Mouse (Mus musculus): Measurements from ENCODE around the gene Ahnak.

- TF ChIP-seq EP300 (IDR thresholded peaks at IDR 0.05; ENCODE audit: insufficient read depth, low read depth, low read length) (no peak), CTCF (IDR thresholded peaks at IDR 0.05) (peak; percentile 46)
These were observed 715 bp downstream of the Ahnak start for GRCm38 (mm10) chr19:8989567-8990431.

Measured in heart, adult 2 months (tissue).